Mouse (Mus musculus) intestine, embryonic 16.5 days (tissue): ENCODE measurements around the gene Kif26a. TPM values are rescaled to one million over a fixed set of nuclear protein-coding genes. Genes with fewer than 3 reads are reported as not detected.

Experiments used
- microRNA counts: library from miRNA; unstranded; fragments of <30 nt; microRNA quantifications from one replicate; lab custom pipeline; 2016
- microRNA-seq: library from miRNA; unstranded; fragments of <30 nt; microRNA quantifications from one replicate; pipeline ENCODE4, GENCODE M21; 2016
- polyA plus RNA-seq: library from polyadenylated mRNA; unstranded; fragments of >200 nt; fragmentation: Nextera tagmentation; extraction: Ambion mirVana; gene quantifications from 2 replicates; pipeline ENCODE4 v1.2.1, GENCODE M21; 2015

Kif26a gene
- polyA plus RNA-seq, 1 experiment from 2014 or later, result 1.9 TPM

MicroRNAs within 50 kb of the gene (microRNA counts, 519-probe panel; counts per million panel counts)
- microRNA mmu-miR-203 (lab: Ali Mortazavi, UCI), result 2,998 counts per million, percentile 76 among the panel's probes with 10 or more counts

Small RNAs within 50 kb of the gene (microRNA-seq; reads per million reads assigned to microRNA genes)
- gene Mir203 (9,504 reads per million, percentile 93 among the genes with 10 or more reads in this experiment), gene Mir3073a (not detected), gene Mir3073b (not detected)

Other genes starting within 250 kb of the Kif26a start
- gene Ppp1r13b, start 238.1 kb upstream of the Kif26a start, polyA plus RNA-seq, result 5.6 and 7.9 TPM in 2 replicates
- gene Atp5mpl, start 179.2 kb upstream of the Kif26a start, polyA plus RNA-seq, result 900 and 957 TPM in 2 replicates
- 0.20 and 0.24 TPM in 2 replicates for gene Tdrd9, start 174.6 kb upstream of the Kif26a start, polyA plus RNA-seq
- not detected in 2 replicates for gene Rd3l, start 164.9 kb upstream of the Kif26a start, polyA plus RNA-seq
- gene Aspg, start 39.5 kb upstream of the Kif26a start, polyA plus RNA-seq, result 38.4 and 40.4 TPM in 2 replicates